Mouse (Mus musculus) 3134 (cell line): ENCODE data around the gene Gm7029.
"Not testable (repeated sequence)": the region's sequence is repeated elsewhere in the genome, so short reads cannot be mapped to it uniquely, and the experiment has no call there.

Source experiments
- DNase-seq: peaks from one replicate; pipeline ENCODE4 v3.0.0-alpha.2; 2011; ENCODE audit warnings: low spot score; ENCODE audit not compliant: insufficient read length; ENCODE audit errors: extremely low read depth

Gene Gm7029

DNA sequence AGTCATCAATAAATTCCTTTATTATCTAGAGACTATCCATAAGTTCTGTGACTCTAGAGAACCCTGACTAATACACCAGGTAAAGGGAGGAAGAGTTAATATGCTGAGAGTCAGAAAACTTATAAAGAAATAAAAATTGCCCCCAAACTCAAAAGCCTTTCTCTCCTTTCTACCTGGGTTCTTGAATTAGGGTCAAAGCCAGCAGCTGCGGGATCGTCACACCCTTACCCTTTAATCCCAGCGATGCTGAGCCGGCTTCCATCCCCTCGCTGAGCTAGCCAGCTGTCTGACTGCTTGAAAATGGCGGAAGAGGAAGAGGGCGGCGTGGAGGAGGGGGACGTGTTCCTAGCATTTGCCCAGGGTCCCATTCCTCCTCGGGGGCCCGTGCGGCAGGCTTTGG lies at the start of gene Gm7029:
TSS of gene Gm7029 (plus strand) at position 301 of the 400 bp plus-strand sequence.
- DNase-seq = not testable (repeated sequence)

- peak; percentile 94 for DNase-seq
These were observed 49.3 kb upstream of the Gm7029 start, which contains the start of the genes Rps28 and Ndufa7 for GRCm38 (mm10) chr17:33824084-33824996. TSS of gene Rps28 (minus strand) at chr17:33824562. TSS of gene Ndufa7 (plus strand) at chr17:33824572.

GRCm38 (mm10) chr17:33824997-33825330 lies 48.7 kb upstream of the Gm7029 start:
- DNase-seq = not testable (repeated sequence)

DNA sequence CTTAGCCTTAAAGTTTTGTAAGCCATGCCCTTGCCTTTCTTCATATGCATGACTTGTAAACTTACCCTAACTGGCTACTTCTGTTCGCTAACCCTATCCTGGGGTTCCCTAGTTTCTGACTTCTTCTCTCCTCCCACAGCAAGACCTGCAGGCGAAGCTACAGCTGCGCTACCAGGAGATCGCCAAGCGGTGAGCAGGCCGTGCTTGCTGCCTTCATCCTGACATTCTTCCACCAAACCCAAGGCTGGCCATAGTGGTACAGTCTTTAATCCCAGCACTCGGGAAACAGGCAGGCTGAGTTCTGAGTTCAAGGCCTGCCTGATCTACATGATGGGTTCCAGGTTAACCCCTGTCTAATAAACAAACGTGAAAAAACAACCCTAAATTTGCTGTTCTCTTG lies 48.2 kb upstream of the Gm7029 start:
- DNase-seq = no peak

DNA sequence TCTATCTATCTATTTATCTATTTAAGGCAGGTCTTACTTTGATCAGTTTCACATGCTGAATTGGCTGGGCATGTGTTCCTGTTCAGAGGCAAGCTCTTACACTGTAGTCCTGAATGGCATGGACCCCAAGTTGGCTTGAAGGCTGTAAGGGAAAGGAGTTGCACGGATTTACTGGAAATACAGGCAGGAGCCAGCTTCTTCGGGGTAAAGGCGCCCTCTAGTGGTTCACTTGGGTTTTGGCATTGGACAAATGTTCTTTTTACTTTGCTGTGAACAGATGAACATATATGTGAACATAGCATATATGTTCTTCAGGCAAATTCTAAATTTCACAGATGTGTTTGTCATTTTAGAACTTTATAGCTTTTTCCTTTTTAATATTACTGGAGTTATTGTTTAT lies 46.8 kb upstream of the Gm7029 start:
- no peak for DNase-seq

DNA sequence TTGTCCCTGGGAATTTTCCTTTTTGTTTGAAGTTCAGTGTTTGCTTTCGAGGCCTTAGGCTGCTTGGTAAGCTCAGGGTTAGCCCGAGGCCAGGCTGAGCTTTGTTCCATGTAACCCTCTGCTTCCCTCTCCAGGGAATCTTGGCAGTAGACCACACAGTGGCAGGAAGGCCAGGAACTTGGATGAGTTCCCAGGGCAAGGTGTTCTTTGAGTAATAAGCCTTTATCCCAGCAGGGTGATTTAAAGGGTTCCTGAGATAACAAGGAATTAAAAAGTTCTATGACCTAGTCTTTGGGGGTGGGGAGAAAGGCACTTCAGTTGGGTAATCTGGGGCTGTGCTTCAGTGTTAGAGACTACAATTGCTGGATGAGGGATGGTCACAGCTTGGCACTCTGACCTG lies 44.7 kb upstream of the Gm7029 start:
- no peak for DNase-seq

- DNase-seq = no peak
These were observed 44.1 kb upstream of the Gm7029 start for GRCm38 (mm10) chr17:33829561-33829960.

DNA sequence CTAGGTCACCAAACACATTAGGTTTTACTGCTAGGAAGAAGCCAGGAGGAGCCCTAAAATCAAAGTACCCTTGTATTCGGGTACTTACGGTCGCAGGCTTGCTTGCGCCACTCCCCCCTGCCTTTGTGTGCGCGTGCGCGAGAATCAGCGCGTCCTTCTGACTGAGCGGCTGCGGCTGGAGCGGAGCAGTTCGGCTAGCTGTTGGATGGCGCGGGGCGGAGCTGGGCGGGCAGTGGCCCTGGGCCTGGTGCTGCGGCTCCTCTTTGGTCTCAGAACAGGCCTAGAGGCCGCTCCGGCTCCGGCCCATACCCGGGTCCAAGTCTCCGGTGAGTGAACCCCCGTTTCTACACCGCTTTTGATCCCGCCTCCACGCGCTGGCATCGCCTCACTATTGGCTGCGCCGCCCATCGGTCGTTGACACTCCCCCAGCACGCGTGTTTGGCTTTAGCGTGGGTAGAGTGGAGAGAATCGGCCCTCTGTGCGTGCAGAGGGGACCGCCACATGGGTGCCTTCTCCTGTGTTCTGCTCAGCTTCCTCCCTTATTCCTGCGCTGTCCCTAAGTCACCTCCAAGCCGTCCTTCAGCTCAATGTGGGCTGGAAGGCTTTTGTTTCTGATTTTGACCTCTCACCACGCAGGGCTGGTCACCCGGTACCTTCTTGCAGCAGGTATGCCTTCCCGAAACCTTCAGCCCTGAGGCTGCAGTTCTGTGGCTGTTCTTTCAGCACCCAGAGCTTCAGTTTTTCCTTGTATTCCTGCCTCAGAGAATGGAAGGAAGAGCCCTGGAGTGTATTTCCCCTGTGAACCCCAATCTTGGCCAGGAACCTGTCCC lies 30.5 kb upstream of the Gm7029 start, which contains the start of gene Cd320:
TSS of gene Cd320 (plus strand) at position 126 of the 830 bp plus-strand sequence.
- peak; percentile 91 for DNase-seq

DNA sequence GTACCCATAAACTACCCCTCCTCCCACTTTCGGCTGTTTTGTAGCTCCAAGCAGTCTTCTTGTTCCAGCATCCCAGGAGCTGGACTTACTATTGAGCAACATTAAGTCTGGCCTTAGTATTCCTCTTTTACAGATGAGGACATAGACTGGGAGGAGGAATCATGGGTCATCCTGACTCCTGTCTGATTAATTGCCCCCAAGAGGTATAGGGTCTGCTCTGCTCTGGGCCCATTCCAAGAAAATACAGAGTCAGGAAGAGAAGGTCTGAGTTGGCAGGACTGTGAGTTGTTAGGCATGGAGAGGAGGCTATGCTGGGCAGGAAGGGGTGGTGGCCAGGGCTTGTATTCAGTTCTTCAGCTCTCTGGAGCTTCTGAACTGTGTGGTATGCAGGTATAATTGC lies 29.4 kb upstream of the Gm7029 start:
- DNase-seq = no peak

GRCm38 (mm10) chr17:33848139-33848538 lies 25.5 kb upstream of the Gm7029 start:
- DNase-seq = no peak

GRCm38 (mm10) chr17:33851331-33851730 lies 22.3 kb upstream of the Gm7029 start:
- DNase-seq = no peak

DNA sequence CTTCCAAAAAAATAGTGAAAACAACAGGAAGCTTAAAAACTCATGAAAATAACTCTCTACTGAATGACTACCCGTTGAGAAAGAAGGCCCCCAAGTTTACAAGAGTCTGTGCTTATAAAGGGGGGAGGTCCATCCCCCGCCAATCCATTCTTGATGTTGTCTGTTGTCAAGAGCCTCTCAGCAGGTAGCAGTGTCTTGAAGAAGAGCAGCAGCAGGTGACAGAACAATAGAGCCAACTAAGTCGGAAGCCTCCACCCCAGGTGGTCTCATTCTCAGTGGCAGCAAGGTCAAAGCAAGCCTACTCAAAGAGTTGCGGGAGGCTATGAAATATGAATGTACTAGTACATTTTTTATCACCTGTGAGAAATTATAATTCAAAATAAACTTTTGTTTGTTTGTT lies 15.8 kb upstream of the Gm7029 start:
- DNase-seq = no peak

GRCm38 (mm10) chr17:33865330-33866030 lies 8.2 kb upstream of the Gm7029 start:
- DNase-seq = peak; percentile 33

DNA sequence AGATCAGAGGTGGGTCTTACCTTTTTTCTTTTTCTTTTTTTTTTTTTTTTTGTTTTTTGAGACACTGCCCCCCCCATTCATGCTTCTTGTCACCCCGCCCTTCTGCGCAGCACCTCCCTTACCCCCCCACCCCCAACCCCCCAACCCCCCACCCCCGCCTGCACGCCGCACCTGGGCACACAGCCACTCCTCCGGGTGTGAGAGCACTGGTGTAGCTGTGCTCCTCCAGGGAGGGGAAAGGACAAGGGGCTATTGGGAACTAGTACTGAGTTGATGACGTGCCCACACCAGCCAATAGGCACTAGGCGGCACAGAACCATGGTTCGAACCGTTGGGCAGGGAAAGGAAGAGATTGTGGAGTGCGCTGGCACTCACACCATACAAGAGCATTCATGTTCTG lies 774 bp downstream of the Gm7029 start:
- no peak for DNase-seq

GRCm38 (mm10) chr17:33875797-33876196 lies 2.2 kb downstream of the Gm7029 start:
- not testable (repeated sequence) for DNase-seq

GRCm38 (mm10) chr17:33884320-33884719 lies 10.7 kb downstream of the Gm7029 start:
- not testable (repeated sequence) for DNase-seq

DNA sequence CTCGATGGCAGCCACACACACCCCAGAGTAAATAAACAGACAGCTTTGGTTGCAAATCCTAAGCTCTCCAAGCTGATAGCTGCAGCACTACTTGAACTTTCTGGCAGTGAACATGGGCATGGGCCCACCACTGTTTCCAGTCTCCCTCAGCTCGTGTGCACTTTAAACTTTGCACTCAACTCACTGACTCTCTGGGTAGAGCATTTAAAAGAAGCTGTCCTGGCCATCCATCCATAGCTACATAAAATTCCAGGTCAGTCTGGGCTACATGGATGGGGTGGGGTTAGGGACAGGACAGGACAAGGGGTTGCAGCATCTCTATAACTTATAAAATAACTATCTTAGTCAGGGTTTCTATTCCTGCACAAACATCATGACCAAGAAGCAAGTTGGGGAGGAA lies 14.2 kb downstream of the Gm7029 start:
- DNase-seq = not testable (repeated sequence)

GRCm38 (mm10) chr17:33888230-33888629 lies 14.6 kb downstream of the Gm7029 start:
- not testable (repeated sequence) for DNase-seq

GRCm38 (mm10) chr17:33889941-33890532 lies 16.4 kb downstream of the Gm7029 start:
- not testable (repeated sequence) for DNase-seq

DNA sequence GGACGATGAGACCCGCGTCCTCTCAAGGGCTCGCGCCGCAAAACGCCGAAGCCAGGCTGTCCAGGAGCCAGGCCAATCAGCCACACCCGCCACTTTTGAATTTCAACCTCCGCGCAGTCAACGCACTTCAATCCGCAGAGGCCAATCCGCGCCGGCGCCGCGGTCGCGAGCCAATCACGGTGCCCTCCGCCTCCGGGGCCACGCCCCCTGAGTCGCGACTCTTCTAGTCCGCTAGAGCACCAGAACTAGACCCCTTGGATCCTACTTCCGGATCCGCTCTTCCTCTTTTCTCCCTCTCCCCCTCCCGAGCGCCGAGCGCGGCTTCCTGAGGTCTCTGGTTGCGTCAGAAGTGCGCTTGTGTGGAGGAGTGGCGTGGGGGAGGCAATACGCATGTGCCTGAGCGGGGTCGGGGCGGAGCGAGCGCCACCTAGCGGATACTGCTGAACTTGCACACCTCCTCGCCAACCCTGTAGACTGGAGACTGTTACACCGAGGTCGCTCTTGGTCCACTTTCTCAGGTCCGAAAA lies 17.0 kb downstream of the Gm7029 start, which contains the start of gene Kifc1:
TSS of gene Kifc1 (minus strand) at position 129 of the 527 bp plus-strand sequence.
- DNase-seq = peak; percentile 100
